Mouse (Mus musculus) heart, embryonic 13.5 days (tissue): ENCODE measurements around the gene Mrps18a. TPM values are rescaled to one million over a fixed set of nuclear protein-coding genes. Genes with fewer than 3 reads are reported as not detected.

Experiments
- ATAC-seq: fragments of 200-750 bp; cut with Nextera tagmentation; 2 replicates; pipeline ENCODE4 v1.8.0; 2017; ENCODE audit warnings: moderate TSS enrichment; ENCODE audit not compliant: insufficient number of reproducible peaks, low FRiP score, low TSS enrichment; ENCODE audit errors: extremely low read depth
- H3K27ac ChIP-seq: fragments of 300-500 bp; sonication (generic); replicated peaks from 2 replicates; pipeline ENCODE4 v1.5.1; 2015; ENCODE audit warnings: moderate library complexity, mild to moderate bottlenecking, inconsistent platforms
- H3K27me3 ChIP-seq: fragments of 300-500 bp; sonication (generic); replicated peaks from 2 replicates; pipeline ENCODE4 v1.6.1; 2015; ENCODE audit warnings: mild to moderate bottlenecking, inconsistent platforms
- H3K36me3 ChIP-seq: fragments of 300-500 bp; sonication (generic); 2 replicates; pipeline ENCODE4 v1.6.1; 2015; ENCODE audit warnings: mild to moderate bottlenecking, inconsistent platforms
- H3K4me1 ChIP-seq: fragments of 300-500 bp; sonication (generic); 2 replicates; pipeline ENCODE4 v1.6.1; 2015; ENCODE audit warnings: inconsistent platforms
- H3K4me2 ChIP-seq: fragments of 300-500 bp; sonication (generic); 2 replicates; pipeline ENCODE4 v1.6.1; 2015; ENCODE audit warnings: inconsistent platforms, mild to moderate bottlenecking, moderate library complexity
- H3K4me3 ChIP-seq: fragments of 300-500 bp; sonication (generic); 2 replicates; pipeline ENCODE4 v1.5.1; 2015; ENCODE audit warnings: moderate library complexity, mild to moderate bottlenecking, inconsistent platforms
- H3K9ac ChIP-seq: fragments of 300-500 bp; sonication (generic); 2 replicates; pipeline ENCODE4 v1.6.1; 2015; ENCODE audit warnings: inconsistent platforms, mild to moderate bottlenecking, moderate library complexity
- H3K9me3 ChIP-seq: fragments of 300-500 bp; sonication (generic); 2 replicates; pipeline ENCODE4 v1.6.1; 2016; ENCODE audit warnings: inconsistent platforms
- WGBS: fragments of 180-500 bp; shearing (Covaris S2); methylation state at CpG from one replicate; pipeline ENCODE4 v1.1.7; 2015; ENCODE audit warnings: mixed read lengths; 5-methylcytosine and 5-hydroxymethylcytosine counted together
- polyA plus RNA-seq: library from polyadenylated mRNA; unstranded; fragments of >200 nt; fragmentation: Nextera tagmentation; extraction: Ambion mirVana; gene quantifications from 2 replicates; pipeline ENCODE4 v1.2.1, GENCODE M21; 2015

The Mrps18a gene
- polyA plus RNA-seq, 1 experiment from 2014 or later, result 123 TPM

- no peak for ATAC-seq
- Histone ChIP-seq H3K4me2 (no peak overlapping the region), H3K27ac (no peak overlapping the region), H3K4me3 (no peak overlapping the region), H3K4me1 (peaks cover 51% of the 10 kb centered on the region), H3K27me3 (no peaks in the 10 kb centered on the region), H3K36me3 (peaks cover 66% of the 10 kb centered on the region), H3K9ac (no peak overlapping the region), H3K9me3 (no peaks in the 10 kb centered on the region)
- 92% methylated on average over 8 of the region's 8 CpGs for WGBS
Measured at GRCm38 (mm10) chr17:46164301-46164700, 53.5 kb downstream of the Mrps18a start.

GRCm38 (mm10) chr17:46164791-46165190 lies 54.0 kb downstream of the Mrps18a start:
- H3K27me3 ChIP-seq, result no peaks in the 10 kb centered on the region
- ATAC-seq, result no peak
- H3K36me3 ChIP-seq, result peaks cover 71% of the 10 kb centered on the region
- no peak overlapping the region for H3K4me3 ChIP-seq
- WGBS, result 91% methylated on average over 10 of the region's 10 CpGs
- H3K4me1 ChIP-seq, result peaks cover 46% of the 10 kb centered on the region
- H3K9ac ChIP-seq, result no peak overlapping the region
- H3K9me3 ChIP-seq, result no peaks in the 10 kb centered on the region
- no peak overlapping the region for H3K27ac ChIP-seq
- H3K4me2 ChIP-seq, result no peak overlapping the region

GRCm38 (mm10) chr17:46165460-46165859 lies 54.7 kb downstream of the Mrps18a start:
- no peak for ATAC-seq
- H3K4me1 ChIP-seq, result peaks cover 45% of the 10 kb centered on the region
- no peak overlapping the region for H3K27ac ChIP-seq
- WGBS, result 81% methylated on average over 12 of the region's 12 CpGs
- H3K27me3 ChIP-seq, result no peaks in the 10 kb centered on the region
- H3K4me2 ChIP-seq, result no peak overlapping the region
- H3K9ac ChIP-seq, result no peak overlapping the region
- H3K36me3 ChIP-seq, result peaks cover 77% of the 10 kb centered on the region
- no peak overlapping the region for H3K4me3 ChIP-seq
- no peaks in the 10 kb centered on the region for H3K9me3 ChIP-seq

- Histone ChIP-seq H3K4me1 (peaks cover 45% of the 10 kb centered on the region), H3K9ac (no peak overlapping the region), H3K36me3 (peaks cover 86% of the 10 kb centered on the region), H3K4me2 (no peak overlapping the region), H3K27me3 (no peaks in the 10 kb centered on the region), H3K4me3 (no peak overlapping the region), H3K27ac (no peak overlapping the region), H3K9me3 (no peaks in the 10 kb centered on the region)
- 77% methylated on average over 5 of the region's 5 CpGs for WGBS
- no peak for ATAC-seq
Measured at GRCm38 (mm10) chr17:46166270-46166669, 55.5 kb downstream of the Mrps18a start.

GRCm38 (mm10) chr17:46167014-46167413 lies 56.2 kb downstream of the Mrps18a start:
- WGBS, result 82% methylated on average over 11 of the region's 11 CpGs
- peaks cover 91% of the 10 kb centered on the region for H3K36me3 ChIP-seq
- H3K4me1 ChIP-seq, result peaks cover 40% of the 10 kb centered on the region
- no peak overlapping the region for H3K4me2 ChIP-seq
- H3K9ac ChIP-seq, result no peak overlapping the region
- no peak overlapping the region for H3K27ac ChIP-seq
- no peaks in the 10 kb centered on the region for H3K9me3 ChIP-seq
- no peak for ATAC-seq
- no peaks in the 10 kb centered on the region for H3K27me3 ChIP-seq
- no peak overlapping the region for H3K4me3 ChIP-seq

GRCm38 (mm10) chr17:46168318-46168717 lies 57.5 kb downstream of the Mrps18a start:
- ATAC-seq, result 0 out of 2 replicates have a peak, but pooled peaks have one; percentile 22
- no peaks in the 10 kb centered on the region for H3K9me3 ChIP-seq
- no peak overlapping the region for H3K4me3 ChIP-seq
- no peaks in the 10 kb centered on the region for H3K27me3 ChIP-seq
- H3K4me2 ChIP-seq, result no peak overlapping the region
- H3K27ac ChIP-seq, result peak overlapping the region; percentile 29; the same call in 1 of the 2 replicates
- WGBS, result 36% methylated on average over 5 of the region's 5 CpGs
- no peak overlapping the region for H3K9ac ChIP-seq
- H3K4me1 ChIP-seq, result peaks cover 27% of the 10 kb centered on the region
- H3K36me3 ChIP-seq, result peaks cover 98% of the 10 kb centered on the region

GRCm38 (mm10) chr17:46168768-46169167 lies 58.0 kb downstream of the Mrps18a start:
- Histone ChIP-seq H3K4me2 (no peak overlapping the region), H3K4me3 (no peak overlapping the region), H3K27me3 (no peaks in the 10 kb centered on the region), H3K27ac (peak overlapping the region; percentile 29; the same call in 1 of the 2 replicates), H3K9me3 (no peaks in the 10 kb centered on the region), H3K36me3 (peaks cover 97% of the 10 kb centered on the region), H3K9ac (no peak overlapping the region), H3K4me1 (peaks cover 25% of the 10 kb centered on the region)
- 77% methylated on average over 5 of the region's 5 CpGs for WGBS
- ATAC-seq, result no peak

GRCm38 (mm10) chr17:46170538-46170937 lies 59.8 kb downstream of the Mrps18a start:
- WGBS, result 74% methylated on average over 3 of the region's 3 CpGs
- ATAC-seq, result no peak
- peaks cover 95% of the 10 kb centered on the region for H3K36me3 ChIP-seq

More at GRCm38 (mm10) chr17:46170538-46170937, 59.8 kb downstream of the Mrps18a start:
- Histone ChIP-seq H3K27ac (no peak overlapping the region), H3K27me3 (no peaks in the 10 kb centered on the region), H3K4me3 (no peak overlapping the region), H3K4me2 (no peak overlapping the region), H3K4me1 (peaks cover 25% of the 10 kb centered on the region), H3K9ac (no peak overlapping the region), H3K9me3 (no peaks in the 10 kb centered on the region)

Other genes with a start within 250 kb of the Mrps18a start
- 5.2 and 5.4 TPM in 2 replicates for gene Vegfa, start 78.6 kb upstream of the Mrps18a start, polyA plus RNA-seq
- 6.0 and 6.1 TPM in 2 replicates for gene Rsph9, start 33.2 kb downstream of the Mrps18a start, polyA plus RNA-seq
- 28.1 and 30.5 TPM in 2 replicates for gene Mad2l1bp, start 42.6 kb downstream of the Mrps18a start, polyA plus RNA-seq
- 29.2 and 30.7 TPM in 2 replicates for gene Gtpbp2, start 50.0 kb downstream of the Mrps18a start, polyA plus RNA-seq
- 9.6 and 11.3 TPM in 2 replicates for gene Polh, start 91.7 kb downstream of the Mrps18a start, polyA plus RNA-seq
- gene Xpo5, start 91.8 kb downstream of the Mrps18a start, polyA plus RNA-seq, result 19.8 and 20.4 TPM in 2 replicates
- gene Polr1c, start 137.1 kb downstream of the Mrps18a start, polyA plus RNA-seq, result 46.8 and 48.4 TPM in 2 replicates
- gene Yipf3, start 137.1 kb downstream of the Mrps18a start, polyA plus RNA-seq, result 80.3 and 83.1 TPM in 2 replicates
- gene Lrrc73, start 142.5 kb downstream of the Mrps18a start, polyA plus RNA-seq, result 0.59 and 0.88 TPM in 2 replicates
- 35.7 and 37.1 TPM in 2 replicates for gene Tjap1, start 172.0 kb downstream of the Mrps18a start, polyA plus RNA-seq
- 0.35 and 0.47 TPM in 2 replicates for gene Dlk2, start 186.4 kb downstream of the Mrps18a start, polyA plus RNA-seq
- 4.3 and 4.9 TPM in 2 replicates for gene Abcc10, start 217.4 kb downstream of the Mrps18a start, polyA plus RNA-seq